Mouse (Mus musculus) right cerebral cortex, adult 18-20 months (tissue): ENCODE measurements around the gene Trim56.
"Not testable (repeated sequence)": the region's sequence is repeated elsewhere in the genome, so short reads cannot be mapped to it uniquely, and the experiment has no call there.

Experiments used
- DNase-seq: peaks from one replicate; pipeline ENCODE4 v3.0.0; 2022; ENCODE audit warnings: mixed read lengths

The Trim56 gene

GRCm38 (mm10) chr5:137115866-137116847, at the start of gene Trim56:
TSS of gene Trim56 (minus strand) at chr5:137116209.
- DNase-seq: no peak

DNA sequence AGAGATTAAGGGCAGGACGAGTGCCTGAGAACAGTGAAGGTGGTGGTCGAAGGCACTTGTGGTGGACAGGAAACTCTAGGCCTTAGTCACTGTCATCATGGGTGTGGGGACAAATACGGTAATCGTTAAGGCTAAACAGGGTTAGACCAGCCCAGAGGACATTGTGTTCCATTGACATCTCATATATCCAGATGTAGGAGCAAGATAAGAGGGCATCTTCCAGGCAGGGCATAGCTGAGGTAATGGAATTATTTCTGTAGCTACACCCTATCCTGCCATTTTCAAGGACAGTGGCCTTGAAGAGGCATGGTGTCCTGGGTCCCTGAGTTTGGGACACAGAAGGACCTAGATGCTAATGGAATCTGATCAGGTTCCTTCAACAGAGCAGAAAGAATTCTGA, 45.8 kb upstream of the Trim56 start:
- DNase-seq: no peak

DNA sequence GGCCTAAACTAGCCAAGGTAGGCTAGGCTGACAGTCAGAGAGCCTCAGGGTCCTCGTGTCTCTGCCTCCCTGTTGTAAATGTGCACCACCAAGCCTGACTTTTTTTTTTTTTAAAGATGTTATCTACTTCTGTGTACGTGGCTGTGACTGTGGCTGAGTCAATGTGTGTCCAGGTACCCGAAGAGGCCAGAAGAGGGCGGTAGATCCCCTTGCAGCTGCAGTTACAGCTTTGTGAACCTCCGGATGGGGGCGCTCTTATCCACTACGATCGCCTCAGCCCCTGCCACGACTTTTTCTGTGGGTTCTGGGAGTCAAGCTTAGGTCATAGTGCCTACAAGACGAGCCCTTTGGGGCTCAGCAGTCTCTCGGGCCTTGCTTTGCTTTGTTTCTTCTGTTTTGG, 43.5 kb upstream of the Trim56 start:
- peak; percentile 5 for DNase-seq

DNA sequence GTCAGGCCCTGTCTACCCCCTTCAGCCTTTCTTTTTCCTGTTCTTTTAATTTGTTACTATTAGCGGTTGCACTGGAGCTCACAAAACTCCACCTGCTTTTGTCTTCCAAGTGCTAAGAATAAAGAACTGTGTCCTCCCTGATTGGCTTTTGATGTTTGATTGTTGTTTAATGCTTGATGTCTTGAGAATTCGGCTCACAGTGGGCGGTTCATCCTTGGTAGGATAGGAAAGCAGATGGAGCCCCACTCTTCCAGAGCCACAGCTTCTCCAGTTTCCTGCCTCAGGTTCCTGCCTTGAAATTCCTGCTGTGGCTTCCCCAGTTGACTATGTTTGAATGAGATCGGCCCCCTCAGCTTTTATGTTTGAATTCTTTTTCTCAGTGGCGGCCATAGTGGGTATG, 37.3 kb upstream of the Trim56 start:
- DNase-seq: no peak

DNA sequence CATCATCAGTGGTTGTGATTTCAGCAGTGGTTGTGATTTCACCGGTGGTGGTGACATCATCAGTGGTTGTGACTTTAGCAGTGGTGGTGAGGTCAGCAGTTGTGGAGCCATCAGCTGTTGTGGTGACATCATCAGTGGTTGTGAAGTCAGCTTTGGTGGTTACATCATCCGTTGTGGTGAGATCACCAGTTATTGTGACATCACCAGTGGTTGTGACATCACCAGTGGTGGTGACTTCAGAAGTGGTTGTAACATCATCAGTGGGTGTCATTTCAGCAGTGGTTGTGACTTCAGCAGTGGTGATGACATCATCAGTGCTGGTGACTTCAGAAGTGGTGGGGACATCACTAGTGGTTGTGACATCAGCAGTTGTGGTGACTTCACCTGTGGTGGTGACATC, 36.6 kb upstream of the Trim56 start:
- DNase-seq: no peak

- DNase-seq: not testable (repeated sequence)
Measured at GRCm38 (mm10) chr5:137149272-137149882, 33.4 kb upstream of the Trim56 start, which contains the start of gene Muc3. TSS of gene Muc3 (minus strand) at chr5:137149322.

DNA sequence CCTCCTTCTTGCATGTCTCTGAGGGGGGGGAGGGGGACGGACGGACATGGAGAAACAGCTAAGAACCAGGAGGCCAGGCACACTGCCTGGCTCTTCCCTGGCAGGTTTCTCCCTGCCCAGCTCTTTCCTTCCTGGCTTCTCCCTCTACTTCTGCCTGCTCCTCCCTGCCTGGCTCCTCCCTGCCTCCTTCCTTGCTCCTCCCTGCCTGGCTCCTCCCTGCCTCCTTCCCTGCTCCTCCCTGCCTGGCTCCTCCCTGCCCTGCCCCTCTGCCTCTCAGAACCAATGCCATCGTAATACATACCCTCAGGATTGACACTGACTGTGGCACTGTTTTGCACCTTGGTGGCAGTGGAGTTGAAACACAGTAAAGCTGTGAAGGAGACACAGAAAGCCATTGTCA, 24.8 kb upstream of the Trim56 start:
- no peak for DNase-seq

- DNase-seq: no peak
Measured at GRCm38 (mm10) chr5:137138977-137139376, 23.0 kb upstream of the Trim56 start.

DNA sequence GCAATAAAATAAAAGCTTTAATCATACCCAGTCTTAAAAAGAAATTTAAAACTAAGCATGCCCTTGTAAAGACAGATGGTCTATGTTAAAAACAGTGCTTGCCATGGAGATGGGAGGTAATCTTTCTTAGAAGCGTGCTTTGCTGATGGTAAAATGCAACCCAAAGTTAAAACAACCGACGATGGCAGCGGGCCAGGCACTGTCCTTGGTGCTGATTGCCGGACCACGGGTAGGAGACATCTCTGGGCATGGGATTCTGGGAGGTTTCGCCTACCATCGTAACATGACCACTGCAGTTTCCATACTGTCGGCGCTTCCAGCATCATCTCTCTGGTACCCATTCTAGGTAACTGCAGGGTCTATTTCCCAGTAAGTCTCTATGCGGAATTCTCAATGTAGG, 18.9 kb upstream of the Trim56 start:
- no peak for DNase-seq

DNA sequence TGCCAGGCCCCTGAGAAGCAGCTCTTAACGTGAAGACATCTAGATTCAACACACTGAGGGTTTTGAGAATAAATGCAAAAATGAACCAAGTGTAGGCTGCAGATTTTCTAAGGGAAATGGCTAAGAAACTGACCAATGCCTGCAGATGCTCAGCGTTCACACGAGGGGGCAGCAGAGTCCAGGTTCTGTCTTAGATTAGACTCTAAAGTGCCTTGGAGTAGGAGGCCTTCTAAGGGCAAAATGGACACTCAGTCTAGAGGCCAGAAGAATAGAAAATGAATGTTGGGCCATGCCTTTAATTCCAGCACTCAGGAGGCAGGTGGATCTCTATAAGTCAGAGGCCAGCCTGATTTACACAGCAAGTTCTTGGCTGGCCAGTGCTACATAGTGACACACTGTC, 15.5 kb upstream of the Trim56 start:
- no peak for DNase-seq

DNA sequence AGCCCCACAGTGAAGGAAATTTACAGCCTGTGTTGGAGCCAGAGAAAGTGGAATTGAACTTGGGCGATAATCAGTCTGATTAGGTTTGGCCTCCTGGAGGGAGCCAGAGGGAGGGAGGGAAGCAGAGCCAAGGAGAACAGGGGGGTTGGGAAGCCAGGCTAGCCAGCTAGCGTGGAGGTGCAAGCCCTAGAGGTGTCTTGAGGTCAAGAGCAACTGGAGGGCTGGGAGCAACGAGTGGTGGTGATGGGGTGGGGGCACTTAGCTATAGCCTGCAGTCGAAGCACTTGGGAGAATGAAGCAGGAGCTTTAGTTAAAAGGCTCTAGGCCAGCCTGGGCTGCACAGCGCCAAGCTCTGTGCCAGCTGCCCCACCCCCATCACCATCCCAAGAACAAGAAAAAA, 13.3 kb upstream of the Trim56 start:
- DNase-seq: no peak

DNA sequence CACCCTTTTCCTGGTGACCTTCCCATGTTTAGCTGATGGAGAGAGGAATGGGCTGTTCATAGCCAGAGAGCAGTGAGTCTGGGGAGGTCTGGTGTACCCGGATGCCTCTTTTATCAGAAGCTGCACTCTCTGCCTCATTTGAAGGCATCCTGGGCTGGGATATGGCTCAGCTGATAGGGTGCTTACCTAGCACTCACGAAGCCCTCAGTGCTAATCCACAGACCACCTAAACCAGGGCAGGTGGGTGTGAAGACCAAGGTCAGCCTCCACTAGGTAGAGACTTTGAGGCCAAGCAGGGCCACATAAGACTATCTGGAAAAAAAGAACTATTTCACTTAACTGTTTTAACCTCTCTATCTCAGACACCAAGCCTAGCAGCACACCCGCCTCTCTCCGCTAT, 7.5 kb upstream of the Trim56 start:
- DNase-seq: no peak

DNA sequence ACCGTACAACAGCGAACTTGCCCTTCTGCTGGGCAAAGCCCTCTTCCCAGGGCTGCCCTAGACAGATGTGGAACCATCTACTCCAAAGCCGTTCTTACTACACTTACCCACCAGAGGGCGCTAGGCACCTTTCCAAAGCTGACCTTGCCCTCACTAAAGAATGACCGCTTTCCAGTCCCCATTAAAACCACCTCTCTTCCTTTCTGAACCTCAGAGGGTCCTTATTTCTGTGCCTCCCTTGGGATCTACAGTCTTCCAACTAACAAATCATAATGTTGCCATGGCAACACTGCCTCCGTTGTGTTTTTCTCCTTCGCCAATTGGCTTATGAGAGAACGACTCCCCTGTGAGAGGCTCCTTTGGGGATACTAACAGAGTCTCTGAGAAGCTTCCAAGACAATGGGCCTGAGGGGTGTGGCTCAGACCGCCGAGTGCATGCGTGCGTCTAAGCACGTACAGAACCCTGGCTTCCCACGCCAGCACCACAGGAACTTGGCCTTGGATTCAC, 6.7 kb upstream of the Trim56 start:
- peak; percentile 48 for DNase-seq

- no peak for DNase-seq
Measured at GRCm38 (mm10) chr5:137121280-137121679, 5.3 kb upstream of the Trim56 start.

DNA sequence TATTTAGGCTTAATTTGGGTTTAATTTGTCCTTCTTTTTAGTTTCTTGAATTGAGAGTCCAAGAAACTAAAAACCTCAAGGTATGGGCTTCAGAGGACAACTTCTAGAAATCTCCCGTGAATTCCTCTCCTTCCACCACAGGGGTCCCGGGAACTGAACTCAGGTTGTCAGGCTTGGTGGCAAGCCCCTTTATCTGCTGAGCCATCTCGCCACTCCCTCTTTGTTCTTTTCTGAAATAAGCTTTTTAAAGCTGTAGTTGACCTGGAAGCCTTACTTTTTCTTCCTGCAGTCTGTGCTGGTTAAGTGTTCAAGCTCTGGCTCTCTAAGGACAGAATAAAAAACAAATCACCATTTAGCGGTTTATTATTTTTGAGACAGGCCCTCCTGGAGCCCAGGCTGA, 2.9 kb upstream of the Trim56 start:
- DNase-seq: no peak

- DNase-seq: not testable (repeated sequence)
Measured at GRCm38 (mm10) chr5:137117994-137118393, 2.0 kb upstream of the Trim56 start.

GRCm38 (mm10) chr5:137116987-137117386, 978 bp upstream of the Trim56 start:
- no peak for DNase-seq

GRCm38 (mm10) chr5:137114891-137115561, 983 bp downstream of the Trim56 start:
- no peak for DNase-seq

DNA sequence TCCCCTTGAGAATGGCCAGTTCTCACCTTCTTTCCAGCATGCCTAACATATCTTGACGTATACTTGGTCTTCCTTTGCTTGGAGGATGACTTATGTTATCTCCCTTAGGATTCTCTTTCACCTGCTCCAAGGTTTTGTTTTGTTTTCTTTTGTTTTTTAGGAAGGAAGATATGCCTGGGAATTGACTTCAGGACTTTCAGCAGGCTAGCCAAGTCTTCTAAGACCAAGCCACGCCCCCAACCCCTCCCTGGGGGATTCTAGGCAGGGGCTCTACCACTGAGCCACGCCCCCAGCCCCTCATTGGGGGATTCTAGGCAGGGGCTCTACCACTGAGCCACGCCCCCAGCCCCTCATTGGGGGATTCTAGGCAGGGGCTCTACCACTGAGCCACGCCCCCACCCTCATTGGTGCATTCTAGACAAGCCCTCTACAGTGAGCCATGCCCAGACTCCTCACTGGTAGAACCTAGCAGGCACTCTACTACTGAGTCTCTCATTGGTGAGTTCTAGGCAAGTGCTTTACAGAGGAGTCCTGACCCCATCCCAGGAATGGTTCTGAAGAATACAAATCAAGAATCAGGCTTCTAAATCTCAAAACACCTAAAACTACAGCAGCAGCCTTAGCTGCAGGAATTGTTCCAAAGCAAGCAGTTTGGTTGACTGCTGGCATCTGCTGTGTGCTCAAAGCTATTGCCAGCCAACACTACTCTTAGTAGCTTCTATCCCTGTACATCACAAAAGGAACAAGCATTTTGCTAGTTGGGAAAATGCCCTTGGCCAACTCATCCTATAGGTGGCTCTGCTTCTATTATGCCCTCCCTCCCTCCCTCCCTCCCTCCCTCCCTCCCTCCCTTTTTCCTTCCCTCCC, 4.2 kb downstream of the Trim56 start:
- no peak for DNase-seq

GRCm38 (mm10) chr5:137110863-137111262, 5.1 kb downstream of the Trim56 start:
- DNase-seq: no peak

DNA sequence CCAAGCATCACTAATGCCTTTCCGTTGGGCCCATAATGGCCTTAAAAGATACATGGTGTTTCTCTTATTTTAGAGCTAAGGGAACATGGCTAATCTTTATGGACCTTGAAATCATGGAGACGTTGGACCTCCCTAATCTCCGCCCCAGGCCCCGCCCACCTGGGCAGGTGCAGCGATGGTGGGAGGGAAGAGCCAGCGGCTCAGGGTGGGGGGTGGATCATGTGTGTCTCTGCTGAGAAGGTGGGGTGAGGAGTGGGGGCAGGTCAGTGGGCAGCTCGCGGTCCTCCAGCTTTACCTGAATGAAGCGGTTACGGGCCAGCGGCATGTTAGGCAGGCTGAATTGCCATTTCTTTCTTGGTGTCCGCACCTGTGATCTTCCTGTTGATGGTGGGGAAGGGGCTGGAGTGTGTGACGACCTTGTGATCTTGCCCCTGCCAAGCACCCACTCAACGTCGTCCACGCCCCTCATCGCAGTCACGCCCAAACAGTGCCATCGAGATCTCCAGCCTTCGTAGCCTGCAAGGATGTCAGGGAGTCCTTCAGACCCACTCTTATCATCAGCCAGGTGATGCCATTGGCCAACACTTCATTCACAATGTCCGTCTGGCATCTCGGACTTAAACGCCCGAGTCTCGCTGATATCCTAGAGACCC, 5.9 kb downstream of the Trim56 start:
- no peak for DNase-seq

GRCm38 (mm10) chr5:137108111-137108510, 7.9 kb downstream of the Trim56 start:
- no peak for DNase-seq
